Mouse (Mus musculus) layer of hippocampus, postnatal 10 days (tissue): ENCODE results near the gene Psg25. TPM values are rescaled to one million over a fixed set of nuclear protein-coding genes. Genes with fewer than 3 reads are reported as not detected.
"Not testable (repeated sequence)": the region's sequence is repeated elsewhere in the genome, so short reads cannot be mapped to it uniquely, and the experiment has no call there.

Experiments used
- DNase-seq, 2 experiments: peaks; one replicate each; pipeline ENCODE4 v3.0.0; 2021; ENCODE audit warnings: low spot score in 2 of 2
- long read RNA-seq: library from polyadenylated mRNA; stranded (forward); transcript quantifications from one replicate; pipeline ENCODE4 v2.0.0, GENCODE M21; 2023
- total RNA-seq, 2 experiments: library from RNA; stranded (reverse); gene quantifications; 2 replicates each; pipeline ENCODE4 v1.2.3; 2021

Psg25 gene
- total RNA-seq = not detected
- long read RNA-seq = 0 reads

DNA sequence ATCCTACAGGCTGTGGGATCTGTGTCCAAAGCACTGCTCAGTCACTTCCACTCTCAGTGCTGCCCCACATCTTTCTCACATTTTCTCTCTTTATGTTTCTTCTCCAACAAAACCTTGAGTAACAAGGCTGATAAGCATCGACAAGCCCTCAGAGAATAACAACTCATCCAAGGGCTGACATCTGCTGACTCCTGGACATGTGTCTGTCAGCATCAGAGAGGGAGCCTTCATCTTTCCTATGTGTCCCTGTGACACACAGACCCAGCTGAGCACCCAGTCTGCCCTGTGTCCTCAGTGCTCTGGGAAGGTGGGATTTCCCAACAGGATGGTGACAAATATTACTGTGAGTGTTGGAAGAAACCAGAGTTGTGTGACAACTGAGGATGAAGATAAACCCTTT is at the start of gene Psg25:
TSS of gene Psg25 (minus strand) at position 101 of the 400 bp plus-strand sequence.
- no peak for DNase-seq

DNA sequence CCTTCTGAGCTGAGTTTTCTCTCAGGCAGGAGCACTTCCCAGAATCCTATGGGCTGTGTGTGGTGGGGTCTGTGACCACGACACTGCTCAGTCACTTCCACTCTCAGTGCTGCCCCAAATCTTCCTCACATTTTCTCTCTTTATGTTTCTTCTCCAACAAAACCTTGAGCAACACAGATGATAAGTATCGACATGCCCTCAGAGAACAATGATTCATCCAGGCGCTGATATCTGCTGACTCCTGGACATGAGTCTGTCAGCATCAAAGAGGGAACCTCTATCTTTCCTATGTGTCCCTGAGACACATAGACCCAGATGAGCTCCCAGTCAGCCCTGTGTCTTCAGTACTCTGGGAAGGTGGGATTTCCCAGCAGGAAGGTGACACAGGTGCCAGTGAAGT is 35.1 kb upstream of the Psg25 start, which contains the start of gene Psg27:
TSS of gene Psg27 (minus strand) at position 101 of the 400 bp plus-strand sequence.
- DNase-seq = no peak

DNA sequence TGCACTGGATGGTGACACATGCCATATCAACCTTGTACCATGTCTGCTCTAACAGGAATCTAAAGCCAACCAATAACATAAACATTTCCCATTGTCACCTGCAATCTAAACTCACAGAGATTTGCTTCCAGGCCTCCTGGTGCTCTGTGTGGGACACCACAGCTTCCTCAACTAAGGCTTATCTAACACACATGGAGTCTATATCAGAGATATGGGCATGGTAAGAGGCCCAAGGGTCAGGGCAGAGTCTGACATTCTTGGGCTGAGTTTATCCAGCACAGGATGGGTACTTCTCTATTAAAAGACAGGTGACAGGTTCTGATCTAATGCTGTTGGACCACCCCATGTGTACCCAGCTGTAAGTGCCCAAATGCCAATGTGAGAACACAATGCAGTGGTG is 27.8 kb upstream of the Psg25 start:
- DNase-seq = no peak

DNA sequence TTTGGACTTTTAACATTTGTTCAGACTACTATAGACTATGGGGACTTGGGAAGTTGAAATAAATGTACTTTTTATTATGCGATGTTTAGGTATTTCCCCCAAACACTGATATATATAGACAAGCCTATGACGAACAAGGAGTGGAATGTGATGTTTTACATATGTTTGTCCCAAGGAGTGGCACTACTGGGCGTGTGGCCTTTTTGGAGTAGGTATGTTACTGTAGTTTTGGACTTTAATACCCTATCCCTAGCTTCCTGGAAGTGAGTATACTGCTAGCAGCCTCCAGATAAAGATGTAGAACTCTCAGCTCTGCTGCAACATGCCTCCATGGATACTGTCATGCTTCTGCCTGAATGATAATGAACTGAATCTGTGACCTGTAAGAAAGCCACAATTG is 23.7 kb upstream of the Psg25 start:
- not testable (repeated sequence) for DNase-seq

DNA sequence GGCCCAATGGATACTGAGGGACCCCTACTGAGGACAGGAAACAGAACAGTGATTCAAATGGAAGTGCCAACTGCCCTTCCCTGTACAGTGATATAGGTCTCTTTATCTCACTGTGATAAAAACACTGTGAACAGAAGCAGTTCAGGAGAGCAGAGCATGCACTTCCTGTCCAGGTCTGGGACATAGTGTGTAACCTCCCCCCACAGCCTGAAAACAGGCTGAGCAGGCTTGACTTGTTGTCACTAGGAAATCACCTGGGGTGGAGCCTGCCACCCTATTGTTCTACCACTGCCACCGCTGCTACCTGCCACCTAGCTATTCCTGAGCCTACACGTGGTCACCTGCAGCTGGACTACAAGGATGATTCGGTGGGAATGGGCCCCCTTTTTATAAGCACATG is 1.4 kb upstream of the Psg25 start:
- no peak for DNase-seq

DNA sequence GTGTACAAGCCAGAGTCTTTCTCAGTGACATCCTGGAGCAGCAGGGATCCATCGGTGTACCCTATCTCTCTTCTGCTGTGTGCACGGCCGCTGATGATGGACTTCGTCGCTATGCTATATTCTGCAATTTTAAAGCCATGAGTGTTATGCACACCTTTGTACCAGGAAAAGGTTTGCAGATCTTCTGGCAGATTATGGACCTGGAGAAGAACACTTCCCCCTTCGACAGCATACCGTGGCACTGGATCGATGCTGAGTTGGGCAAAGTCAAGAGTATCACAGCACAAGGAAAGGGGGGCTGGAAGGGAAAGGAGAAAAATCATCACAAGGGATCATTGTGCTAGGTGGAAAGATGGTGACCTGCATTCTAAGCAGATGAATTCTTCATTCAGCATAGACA is 7.4 kb downstream of the Psg25 start:
- no peak for DNase-seq

DNA sequence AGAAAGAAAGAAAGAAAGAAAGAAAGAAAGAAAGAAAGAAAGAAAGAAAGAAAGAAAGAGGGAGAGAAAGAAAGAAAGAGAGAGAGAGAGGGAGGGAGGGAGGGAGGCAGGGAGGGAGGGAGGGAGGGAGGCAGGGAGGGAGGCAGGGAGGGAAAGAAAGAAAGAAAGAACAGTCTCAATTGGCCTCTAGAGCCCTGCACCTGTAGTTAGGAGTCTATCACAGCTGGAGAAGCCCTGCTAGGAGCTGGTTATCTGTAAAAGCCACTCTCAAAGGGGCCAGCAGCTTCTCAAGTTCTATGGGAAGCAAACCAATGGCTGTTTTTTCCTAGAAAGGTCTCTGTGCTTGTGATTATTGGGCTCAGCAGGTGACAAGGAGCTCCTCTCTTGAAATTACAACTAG is 19.2 kb downstream of the Psg25 start:
- DNase-seq = not testable (repeated sequence)

DNA sequence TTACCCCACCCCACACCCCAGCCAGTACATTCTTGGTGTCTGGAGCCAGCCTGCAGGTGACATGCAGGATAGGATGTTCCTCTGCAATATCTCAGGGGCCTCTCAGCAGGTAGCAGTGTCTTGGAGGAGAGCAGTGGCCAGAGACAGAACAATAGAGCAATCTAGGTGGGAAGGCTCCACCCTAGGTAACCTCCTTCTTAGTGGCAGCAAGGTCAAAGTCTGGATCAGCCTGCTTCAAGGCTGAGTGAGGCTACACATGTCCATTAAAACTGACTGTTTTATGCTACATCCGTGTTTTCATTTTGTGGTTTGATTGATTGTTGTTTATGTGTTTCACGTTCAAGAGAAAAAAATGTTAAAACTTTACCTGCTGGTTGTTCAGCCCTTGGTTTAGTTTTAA is 19.7 kb downstream of the Psg25 start:
- DNase-seq = not testable (repeated sequence)

DNA sequence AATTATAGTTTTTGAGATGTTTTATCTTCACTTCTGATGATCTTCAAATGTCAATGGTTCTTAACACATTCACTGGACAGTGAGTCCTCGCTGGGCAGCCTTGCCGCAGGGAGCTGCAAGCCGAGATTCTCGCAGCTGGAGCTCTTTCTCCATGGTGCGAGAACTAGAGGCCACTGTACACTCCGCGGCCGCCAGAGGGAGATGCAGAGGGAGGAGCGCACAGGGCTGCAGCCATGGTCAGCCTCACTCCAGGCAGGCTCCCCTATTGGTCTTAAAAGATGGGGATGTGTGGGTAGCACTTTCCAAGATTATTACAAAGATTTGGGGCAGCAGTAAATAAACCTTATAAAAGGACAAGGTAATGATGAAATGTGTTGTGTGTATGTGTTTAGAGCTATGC is 20.6 kb downstream of the Psg25 start:
- DNase-seq = no peak

DNA sequence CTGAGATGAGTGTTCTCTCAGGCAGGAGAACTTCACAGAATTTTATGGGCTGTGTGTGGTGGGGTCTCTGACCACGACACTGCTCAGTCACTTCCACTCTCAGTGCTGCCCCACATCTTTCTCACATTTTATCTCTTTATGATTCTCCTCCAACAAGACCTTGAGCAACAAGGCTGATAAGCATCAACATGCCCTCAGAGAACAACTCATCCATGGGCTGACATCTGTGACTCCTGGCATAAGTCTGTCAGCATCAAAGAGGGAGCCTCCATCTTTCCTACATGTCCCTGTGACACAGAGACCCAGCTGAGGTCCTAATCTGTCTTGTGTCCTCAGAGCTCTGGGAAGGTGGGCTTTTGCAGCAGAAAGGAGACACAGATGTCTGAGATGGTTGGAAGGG is 48.0 kb downstream of the Psg25 start, which contains the start of gene Psg26:
TSS of gene Psg26 (minus strand) at position 101 of the 400 bp plus-strand sequence.
- DNase-seq = no peak

Other genes with a start within 250 kb of the Psg25 start
- gene Psg18, start 177.3 kb downstream of the Psg25 start, total RNA-seq = not detected
- not detected for gene Psg28, start 100.2 kb downstream of the Psg25 start, total RNA-seq
- gene Psg26, start 48.1 kb downstream of the Psg25 start, total RNA-seq = not detected
- not detected for gene Psg27, start 35.0 kb upstream of the Psg25 start, total RNA-seq
- not detected for gene Psg23, start 84.2 kb upstream of the Psg25 start, total RNA-seq
- not detected for gene Psg21, start 124.5 kb upstream of the Psg25 start, total RNA-seq
- not detected for gene Psg20, start 153.9 kb upstream of the Psg25 start, total RNA-seq
- not detected for gene Psg22, start 185.8 kb upstream of the Psg25 start, total RNA-seq